ENCODE assay signal across 12 mouse cellular contexts in genomic region chr5:53880724-53881123, GRCm38 (mm10).
DNase-seq lines count a peak whose midpoint lies in the region; ATAC-seq and TF ChIP-seq lines count a peak whose summit lies in the region.
"Had no signal": no experiment of that assay in that cellular context is flagged by ENCODE, and none has a peak within 500 bp of the region (broad histone marks: within the 10 kb centered on the region; RNA-seq: fewer than 3 reads in every experiment).

No protein-coding gene starts in this region.

- no peak overlapping the region for H3K4me2 ChIP-seq in midbrain, embryonic 11.5 days
- no peak overlapping the region for H3K4me2 ChIP-seq in midbrain, postnatal 0 days (ENCODE audit: low read depth, low read length, poor library complexity, severe bottlenecking)
- no peak overlapping the region for H3K4me2 ChIP-seq in liver, embryonic 16.5 days (ENCODE audit: low read depth, low read length)
- H3K4me2 ChIP-seq: liver, embryonic 13.5 days had no signal

- H3K27me3 ChIP-seq in midbrain, embryonic 11.5 days (ENCODE audit: control insufficient read depth, insufficient read depth, low read length), result no peaks in the 10 kb centered on the region
- H3K27me3 ChIP-seq in midbrain, postnatal 0 days (ENCODE audit: insufficient read depth, low read length), result no peaks in the 10 kb centered on the region
- no peaks in the 10 kb centered on the region for H3K27me3 ChIP-seq in liver, embryonic 16.5 days (ENCODE audit: control insufficient read depth, insufficient read depth, low read depth, low read length)
- H3K27me3 ChIP-seq: liver, embryonic 13.5 days had no signal

- H3K36me3 ChIP-seq in midbrain, embryonic 11.5 days (ENCODE audit: control insufficient read depth, insufficient read depth, low read length), result no peaks in the 10 kb centered on the region
- peaks cover 6% of the 10 kb centered on the region; the same call in 1 of the 2 replicates for H3K36me3 ChIP-seq in midbrain, postnatal 0 days (ENCODE audit: insufficient read depth, low read length)
- H3K36me3 ChIP-seq in liver, embryonic 16.5 days (ENCODE audit: control insufficient read depth, insufficient read depth), result no peaks in the 10 kb centered on the region
- H3K36me3 ChIP-seq: liver, embryonic 13.5 days had no signal

- ATAC-seq in frontal cortex, adult (ENCODE audit: low TSS enrichment), result 0 out of 2 replicates have a peak, but pooled peaks have one; percentile 21
- no peak for ATAC-seq in midbrain, embryonic 11.5 days (ENCODE audit: low FRiP score)
- ATAC-seq in midbrain, postnatal 0 days (ENCODE audit: low FRiP score), result no peak
- ATAC-seq in liver, embryonic 16.5 days (ENCODE audit: low read depth), result 0 out of 2 replicates have a peak, but pooled peaks have one; percentile 35
- ATAC-seq: forebrain, embryonic 16.5 days had no signal

- no peaks in the 10 kb centered on the region for H3K4me1 ChIP-seq in midbrain, embryonic 11.5 days (ENCODE audit: control insufficient read depth, insufficient read depth, low read length)
- H3K4me1 ChIP-seq in midbrain, postnatal 0 days (ENCODE audit: insufficient read depth, low read length), result no peaks in the 10 kb centered on the region
- no peaks in the 10 kb centered on the region for H3K4me1 ChIP-seq in liver, embryonic 16.5 days (ENCODE audit: control insufficient read depth, low read depth, low read length)
- H3K4me1 ChIP-seq: liver, embryonic 13.5 days had no signal

- H3K27ac ChIP-seq in midbrain, embryonic 11.5 days (ENCODE audit: low read depth, low read length), result no peak overlapping the region
- H3K27ac ChIP-seq in midbrain, postnatal 0 days (ENCODE audit: low read depth, low read length), result no peak overlapping the region
- H3K27ac ChIP-seq in liver, embryonic 16.5 days (ENCODE audit: low read length), result no peak overlapping the region
- H3K27ac ChIP-seq: liver, embryonic 13.5 days had no signal

- 58% methylated on average over 4 of the region's 4 CpGs for WGBS in midbrain, embryonic 11.5 days
- 53% methylated on average over 4 of the region's 4 CpGs for WGBS in midbrain, postnatal 0 days
- WGBS in liver, embryonic 16.5 days (ENCODE audit: insufficient replicate concordance), result 60% methylated on average over 4 of the region's 4 CpGs

- no peaks in the 10 kb centered on the region for H3K9me3 ChIP-seq in midbrain, embryonic 11.5 days (ENCODE audit: control insufficient read depth, low read length)
- H3K9me3 ChIP-seq in midbrain, postnatal 0 days (ENCODE audit: low read length), result no peaks in the 10 kb centered on the region
- H3K9me3 ChIP-seq in liver, embryonic 16.5 days (replicated peaks; ENCODE audit: control insufficient read depth, low read length), result no peaks in the 10 kb centered on the region
- H3K9me3 ChIP-seq: liver, embryonic 13.5 days had no signal

- DNase-seq in frontal cortex, postnatal 25 days (ENCODE audit: low spot score in 2 of 2), result no peak
- DNase-seq in midbrain, embryonic 11.5 days (ENCODE audit: low spot score, missing footprints), result peak; percentile 73
- no peak for DNase-seq in midbrain, postnatal 0 days (ENCODE audit: low spot score)
- DNase-seq in urinary bladder, postnatal 10 days (ENCODE audit: low spot score), result no peak
- DNase-seq in urinary bladder, postnatal 14 days (ENCODE audit: low spot score), result no peak
- no peak for DNase-seq in left cerebral cortex, postnatal 14 days (ENCODE audit: low spot score in 2 of 2)
- DNase-seq: cerebellum, adult 11 months; liver, embryonic 13.5 days; thymus, adult 18-20 months had no signal

- no peak for TF ChIP-seq CTCF in midbrain, postnatal 0 days (IDR thresholded peaks at IDR 0.05)

- intact Hi-C loops in left cerebral cortex, postnatal 14 days (cut with DNase I), result no loop called here

- H3K9ac ChIP-seq in midbrain, embryonic 11.5 days (ENCODE audit: low read length), result no peak overlapping the region
- no peak overlapping the region for H3K9ac ChIP-seq in midbrain, postnatal 0 days (replicated peaks; ENCODE audit: low read length, poor library complexity, severe bottlenecking)
- no peak overlapping the region for H3K9ac ChIP-seq in liver, embryonic 16.5 days (ENCODE audit: low read depth, low read length)
- H3K9ac ChIP-seq: liver, embryonic 13.5 days had no signal

- no peak overlapping the region for H3K4me3 ChIP-seq in midbrain, embryonic 11.5 days (ENCODE audit: low read depth, low read length)
- no peak overlapping the region for H3K4me3 ChIP-seq in midbrain, postnatal 0 days (ENCODE audit: low read depth, low read length)
- no peak overlapping the region for H3K4me3 ChIP-seq in liver, embryonic 16.5 days (ENCODE audit: low read depth, low read length)
- H3K4me3 ChIP-seq: liver, embryonic 13.5 days had no signal

Comparison
In these comparisons a context has a peak if more than half of its experiments do, and no peak if none do; other contexts are left out.
1. ATAC-seq: peak in frontal cortex, adult (single experiment) and liver, embryonic 16.5 days (single experiment); none in midbrain, embryonic 11.5 days (single experiment) and midbrain, postnatal 0 days (single experiment).